Mouse (Mus musculus) CD4-positive, CD25-positive, alpha-beta regulatory T cell, adult 2 months (primary cell): ENCODE data around the gene Ankrd44.
"Not testable (repeated sequence)": the region's sequence is repeated elsewhere in the genome, so short reads cannot be mapped to it uniquely, and the experiment has no call there.

ENCODE experiments used
- DNase-seq: peaks from one replicate; pipeline ENCODE4 v3.0.0-alpha.2; 2012; ENCODE audit warnings: low read depth, low spot score

Gene Ankrd44

DNA sequence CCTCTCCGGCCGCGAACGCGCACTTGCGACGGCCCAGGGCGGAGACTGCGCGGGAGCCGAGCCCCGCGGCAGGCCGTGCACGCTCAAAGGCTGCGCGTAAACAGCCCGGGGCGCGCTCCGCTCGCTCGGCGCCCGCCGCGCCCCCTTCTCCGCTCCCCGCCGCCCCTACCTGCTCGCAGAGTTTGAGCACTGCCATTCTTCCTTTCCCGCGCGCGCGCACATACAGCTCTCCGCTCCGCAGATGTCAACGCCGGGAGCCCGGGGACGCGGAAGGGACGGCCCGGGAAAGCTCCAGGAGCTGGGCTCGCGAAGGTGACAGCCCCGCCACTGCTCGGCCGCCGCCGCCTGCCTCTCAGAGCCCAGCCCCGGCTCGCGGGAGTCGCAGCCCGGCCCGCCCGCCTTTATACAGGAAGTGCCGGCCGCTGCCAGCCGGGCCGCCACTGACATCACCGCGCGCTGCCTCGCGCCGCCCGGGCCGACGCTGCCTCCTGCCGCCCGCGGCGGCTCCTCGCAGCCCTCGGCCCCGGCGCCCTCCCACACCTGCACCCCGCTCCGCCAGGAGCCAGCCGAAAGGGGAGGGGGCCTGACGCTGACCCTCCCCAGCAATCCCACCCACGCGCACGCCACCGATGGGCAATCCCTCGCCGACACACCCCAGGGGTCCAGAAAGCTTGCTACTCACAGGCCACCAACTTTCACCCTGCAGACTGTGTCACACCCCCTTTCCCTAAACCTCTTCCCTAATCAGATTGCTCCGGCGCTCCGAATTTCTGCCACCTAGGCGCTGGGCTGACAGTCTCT is at the start of gene Ankrd44:
TSS of gene Ankrd44 (minus strand) at position 417 of the 801 bp plus-strand sequence.
- peak; percentile 91 for DNase-seq

- no peak for DNase-seq
These were observed 45.7 kb upstream of the Ankrd44 start for GRCm38 (mm10) chr1:54971687-54972404.

- no peak for DNase-seq
These were observed 40.7 kb upstream of the Ankrd44 start for GRCm38 (mm10) chr1:54966858-54967257.

- DNase-seq: no peak
These were observed 39.2 kb upstream of the Ankrd44 start for GRCm38 (mm10) chr1:54965159-54965995.

DNA sequence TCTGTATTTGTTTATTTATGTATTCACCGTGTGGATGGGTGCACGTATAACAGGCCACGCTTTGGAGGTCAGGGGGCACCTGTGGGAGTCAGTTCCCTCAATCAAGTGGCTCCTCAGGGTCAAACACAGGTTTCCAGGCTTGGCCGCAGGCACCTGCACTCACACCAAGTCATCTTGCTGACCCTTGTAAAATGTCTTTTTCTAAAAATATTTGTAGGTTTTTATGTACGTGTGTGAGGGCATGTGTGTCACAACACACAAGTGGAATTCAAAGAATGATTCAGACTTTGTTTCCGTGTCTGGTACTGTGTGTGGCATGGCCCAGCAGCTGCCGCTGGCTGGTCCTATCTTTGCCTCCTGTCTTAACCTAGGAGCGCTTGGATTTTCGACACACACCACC is 35.5 kb upstream of the Ankrd44 start:
- DNase-seq: no peak

- no peak for DNase-seq
These were observed 34.5 kb upstream of the Ankrd44 start for GRCm38 (mm10) chr1:54960613-54961165.

DNA sequence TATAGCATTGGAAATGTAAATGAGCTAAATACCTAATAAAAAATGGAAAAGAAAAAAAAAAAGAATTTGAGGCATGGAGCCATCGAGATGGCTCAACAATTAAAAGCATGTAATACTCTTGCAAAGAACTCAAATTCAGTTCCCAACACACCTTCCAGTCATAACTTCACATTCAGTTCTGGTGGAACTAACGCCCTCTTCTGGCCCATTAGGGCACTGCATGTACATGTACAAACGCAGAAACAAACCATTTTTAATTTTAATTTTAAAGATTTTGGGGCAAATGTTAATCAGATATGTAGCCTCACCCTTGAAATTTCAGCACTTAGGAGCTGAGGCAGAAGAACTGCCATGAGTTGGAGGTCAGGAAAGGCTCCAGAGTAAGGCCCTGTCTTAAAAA is 32.3 kb upstream of the Ankrd44 start:
- peak; percentile 57 for DNase-seq

- not testable (repeated sequence) for DNase-seq
These were observed 30.8 kb upstream of the Ankrd44 start for GRCm38 (mm10) chr1:54956995-54957394.

GRCm38 (mm10) chr1:54954856-54955255 is 28.7 kb upstream of the Ankrd44 start:
- DNase-seq: peak; percentile 57

- no peak for DNase-seq
These were observed 18.5 kb upstream of the Ankrd44 start for GRCm38 (mm10) chr1:54944648-54945047.

DNA sequence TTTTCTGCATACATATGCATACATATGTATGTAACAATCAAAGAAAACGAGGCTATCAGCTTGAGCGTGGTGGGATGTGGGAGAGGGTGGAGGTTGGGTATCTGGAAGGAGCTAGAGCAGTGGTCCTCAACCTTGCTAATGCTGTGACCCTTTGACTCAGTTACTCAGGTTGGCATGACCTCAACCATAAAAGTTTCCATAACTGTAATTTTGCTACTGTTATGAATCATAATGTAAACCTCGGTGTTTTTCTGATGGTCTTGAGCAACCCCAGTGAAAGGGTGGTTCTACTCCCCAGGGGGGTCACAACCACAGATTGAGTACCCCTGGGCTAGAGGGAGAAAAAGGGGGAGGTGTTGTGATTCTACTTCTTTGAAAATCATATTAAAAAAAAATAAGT is 9.3 kb upstream of the Ankrd44 start:
- DNase-seq: no peak

DNA sequence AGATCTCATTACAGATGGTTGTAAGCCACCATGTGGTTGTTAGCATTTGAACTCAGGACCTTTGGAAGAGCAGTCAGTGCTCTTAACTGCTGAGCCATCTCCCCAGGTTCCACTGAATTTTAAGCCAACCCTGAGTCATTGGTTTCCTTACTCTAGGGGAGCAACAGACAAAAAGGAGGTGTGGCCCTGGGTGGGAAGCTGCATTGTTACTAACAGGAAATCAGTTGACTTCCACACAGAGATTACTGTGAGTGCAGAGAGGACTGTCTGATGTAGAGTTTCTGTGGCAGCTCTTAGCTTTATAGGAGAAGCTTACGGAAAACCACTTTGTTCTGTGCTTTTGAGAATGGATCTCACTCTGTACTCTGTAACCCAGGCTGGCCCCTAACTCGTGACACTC is 8.7 kb upstream of the Ankrd44 start:
- peak; percentile 31 for DNase-seq

DNA sequence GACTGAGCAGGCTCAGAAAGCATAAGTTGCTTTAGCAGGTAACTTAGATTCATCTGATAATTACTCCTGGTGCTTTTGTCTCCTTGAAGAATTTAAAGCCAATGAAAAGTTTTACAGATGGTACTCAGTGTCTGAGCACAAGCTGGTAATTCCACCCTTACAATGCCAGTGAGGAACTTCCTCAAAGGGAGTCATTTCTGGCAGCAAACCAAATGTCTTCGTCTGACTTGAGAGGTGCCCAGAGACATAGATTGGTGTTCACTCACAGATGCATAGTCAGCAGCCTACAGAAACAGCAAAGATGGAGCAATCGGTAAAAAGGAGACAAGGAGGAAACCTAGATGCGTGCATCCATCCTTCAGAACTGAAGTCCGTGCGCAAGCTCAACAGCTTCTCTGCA is 7.5 kb upstream of the Ankrd44 start:
- no peak for DNase-seq

DNA sequence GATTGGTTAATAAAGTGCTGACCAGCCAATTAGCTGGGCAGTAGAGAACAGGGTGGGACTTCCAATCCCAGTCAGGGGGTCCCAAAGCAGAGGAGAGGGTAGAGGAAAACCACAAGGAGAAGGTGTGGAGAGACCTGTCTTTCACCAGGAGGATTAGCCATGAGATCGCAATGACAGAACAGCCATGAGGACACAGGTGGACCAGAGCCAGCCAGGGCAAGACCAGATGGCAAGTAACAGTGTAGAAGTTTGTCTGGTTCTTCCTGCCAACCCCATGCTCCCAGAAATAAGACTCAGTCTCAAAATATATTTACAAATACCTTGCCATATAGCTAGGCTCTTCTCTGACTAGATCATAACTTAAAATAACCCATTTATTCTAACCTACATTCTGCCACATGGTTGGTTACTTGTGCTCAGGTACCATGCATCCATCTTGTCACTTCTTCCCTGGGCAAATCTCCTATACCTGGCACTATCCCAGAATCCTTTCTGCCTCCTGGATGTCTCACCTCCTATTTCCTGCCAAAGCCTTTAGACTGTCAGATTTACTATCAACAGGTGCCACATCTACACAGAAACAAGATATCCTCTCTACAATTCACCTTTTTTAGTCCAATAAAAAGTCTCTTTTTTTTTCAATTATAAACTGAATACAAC is 6.4 kb upstream of the Ankrd44 start:
- DNase-seq: no peak

- no peak for DNase-seq
These were observed 5.0 kb upstream of the Ankrd44 start for GRCm38 (mm10) chr1:54931231-54931630.

- no peak for DNase-seq
These were observed 4.5 kb upstream of the Ankrd44 start for GRCm38 (mm10) chr1:54930670-54931200.

- DNase-seq: no peak
These were observed 694 bp downstream of the Ankrd44 start for GRCm38 (mm10) chr1:54925451-54925934.

- peak; percentile 20 for DNase-seq
These were observed 1.4 kb downstream of the Ankrd44 start for GRCm38 (mm10) chr1:54924760-54925159.

DNA sequence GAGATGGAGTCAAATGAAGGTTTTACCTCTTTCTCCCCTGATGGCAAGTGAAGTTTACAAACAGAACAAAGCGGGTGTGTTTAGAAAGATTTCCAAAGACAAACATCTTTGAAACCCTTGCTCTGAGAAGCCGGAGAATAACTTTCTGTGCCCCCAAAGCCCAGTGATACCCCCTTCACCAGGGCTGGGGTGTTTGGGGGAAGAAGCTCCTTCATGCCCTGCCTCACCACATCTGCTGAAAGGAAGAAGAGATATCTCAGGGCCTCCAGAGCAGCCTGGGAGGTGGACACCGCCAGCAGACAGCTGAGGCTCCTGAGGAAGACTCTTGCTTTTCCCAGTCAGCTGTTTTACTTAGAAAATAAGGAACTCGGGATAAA is 1.9 kb downstream of the Ankrd44 start:
- DNase-seq: peak; percentile 39

DNA sequence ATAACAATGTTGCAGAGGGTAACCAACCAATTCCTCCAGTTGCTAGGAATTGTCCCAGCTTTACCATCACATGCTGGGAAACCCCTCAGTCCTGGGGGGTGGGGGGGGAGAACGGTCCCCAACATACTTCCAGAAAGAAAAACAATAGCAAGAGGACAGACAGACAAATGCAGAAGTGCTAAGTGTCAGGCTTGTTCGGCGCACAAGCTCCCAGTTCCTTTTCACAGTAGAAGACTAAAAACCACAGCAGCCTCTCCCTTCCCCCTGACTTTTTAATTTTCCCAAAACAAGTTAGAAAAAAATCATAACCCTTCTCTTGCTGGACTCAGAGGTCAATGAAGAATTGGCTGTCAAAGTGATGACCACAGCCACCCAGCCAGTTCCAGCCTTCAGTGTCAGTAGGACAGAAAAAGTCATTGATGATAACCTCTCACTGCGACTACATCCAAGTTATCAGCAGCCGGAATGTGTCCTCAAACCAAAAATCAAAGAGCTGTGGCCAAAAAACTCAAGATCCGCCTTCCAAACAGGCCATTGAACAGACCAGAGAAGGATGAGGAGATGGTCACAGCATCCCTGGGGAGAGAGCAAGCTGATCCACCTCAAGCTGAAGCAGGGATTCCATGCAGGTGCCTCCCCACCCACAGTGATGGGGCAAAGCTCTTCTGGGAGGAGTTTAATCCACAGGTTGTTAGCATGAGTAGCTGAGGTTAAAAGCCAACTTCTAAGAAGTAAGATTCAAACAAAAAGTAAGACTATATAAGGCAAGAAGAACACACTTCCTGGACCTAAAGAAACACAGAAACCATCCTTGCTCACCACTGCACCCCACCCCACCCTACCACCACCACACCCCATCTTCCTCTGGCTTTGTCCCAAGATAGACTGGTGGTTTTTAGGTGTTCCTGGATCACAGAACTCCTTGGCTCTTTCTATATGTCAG is 2.5 kb downstream of the Ankrd44 start:
- DNase-seq: peak; percentile 70
